Mouse (Mus musculus): ENCODE data around the gene Dusp10.

DNA sequence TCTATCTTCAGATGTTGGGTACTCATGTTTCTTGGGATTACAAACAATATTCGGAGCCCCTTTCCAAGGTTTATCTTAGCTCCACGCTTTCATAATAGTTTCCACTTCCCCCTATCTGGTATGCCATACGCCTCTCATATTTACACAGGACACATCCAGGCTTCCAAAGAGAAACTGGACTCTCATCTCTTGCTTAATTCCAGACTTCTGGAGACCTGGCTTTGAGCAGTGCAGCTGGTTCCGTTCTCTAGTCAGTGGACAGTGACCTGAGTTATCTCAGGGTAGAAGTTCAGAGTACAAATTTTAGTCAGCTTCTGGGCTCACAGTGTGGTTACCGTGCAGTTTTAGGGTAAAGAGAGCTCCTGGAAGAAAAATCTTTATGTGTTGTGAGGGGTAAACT lies 87.3 kb downstream of the Dusp10 start:
- TF ChIP-seq CEBPB (IDR thresholded peaks at IDR 0.05; ENCODE audit: insufficient read depth, poor library complexity, severe bottlenecking): no peak
- no peak for TF ChIP-seq POLR2A (IDR thresholded peaks at IDR 0.05; ENCODE audit: insufficient read length, low read depth)
- TF ChIP-seq POLR2AphosphoS2 (IDR thresholded peaks at IDR 0.05; ENCODE audit: insufficient read length, low read depth): no peak
- TF ChIP-seq TCF12 (IDR thresholded peaks at IDR 0.05; ENCODE audit: insufficient read depth, poor library complexity, severe bottlenecking): no peak
- TF ChIP-seq E2F4 (IDR thresholded peaks at IDR 0.05; ENCODE audit: insufficient read depth): no peak
- no peak for TF ChIP-seq MAX (IDR thresholded peaks at IDR 0.05; ENCODE audit: low read depth)
- no peak for TF ChIP-seq MYOG (IDR thresholded peaks at IDR 0.05; ENCODE audit: control insufficient read depth in 1 of 3, insufficient read depth in 1 of 3, insufficient read length in 2 of 3, low read depth in 2 of 3)

Data from myocyte (in vitro differentiated cells).